Mouse (Mus musculus) CH12.LX (cell line): Measurements from ENCODE around the gene Mllt3. TPM values are rescaled to one million over a fixed set of nuclear protein-coding genes. Genes with fewer than 3 reads are reported as not detected.

Experiments used
- DNase-seq: peaks from one replicate; pipeline ENCODE4 v3.0.0-alpha.2; 2013; ENCODE audit errors: extremely low read depth
- H3K27ac ChIP-seq: 2 replicates; pipeline ENCODE4 v1.5.1; 2012; ENCODE audit warnings: low read depth, mild to moderate bottlenecking, control low read depth, moderate library complexity; ENCODE audit not compliant: insufficient read depth
- H3K27me3 ChIP-seq: replicated peaks from 2 replicates; pipeline ENCODE3; 2012; ENCODE audit warnings: inconsistent platforms
- H3K36me3 ChIP-seq, 2 experiments: replicated peaks in 1 of 2; 2 replicates each; pipeline versions ENCODE3 to v1.6.1; 2012; ENCODE audit warnings: inconsistent platforms in 1 of 2, low read length in 1 of 2, mild to moderate bottlenecking in 1 of 2, mixed read lengths in 1 of 2, moderate library complexity in 1 of 2; ENCODE audit not compliant: control insufficient read depth in 1 of 2, insufficient read depth in 1 of 2
- H3K4me1 ChIP-seq, 2 experiments: 2 replicates each; pipeline ENCODE4 v1.6.1; 2012; ENCODE audit warnings: inconsistent platforms in 1 of 2, moderate library complexity in 1 of 2; ENCODE audit not compliant: insufficient read depth in 2 of 2, control insufficient read depth in 1 of 2
- H3K4me2 ChIP-seq: 2 replicates; pipeline ENCODE4 v1.6.1; 2012; ENCODE audit warnings: low read depth, mild to moderate bottlenecking, control low read depth; ENCODE audit not compliant: poor library complexity, insufficient read depth, severe bottlenecking
- H3K4me3 ChIP-seq, 3 experiments: fragments of 150-350 bp in 1 of 3; sonication (generic) in 1 of 3; replicated peaks in 1 of 3; 2 replicates each; pipeline versions ENCODE3 to v1.5.1; 2011 to 2012; ENCODE audit warnings: low read depth in 2 of 3, low read length in 2 of 3, mild to moderate bottlenecking in 2 of 3, moderate library complexity in 2 of 3, control low read depth in 1 of 3, improper control_type of control experiment in 1 of 3, inconsistent platforms in 1 of 3, mixed read lengths in 1 of 3; ENCODE audit not compliant: poor library complexity in 1 of 3
- H3K79me2 ChIP-seq: replicated peaks from 2 replicates; pipeline ENCODE4 v1.6.1; 2012; ENCODE audit warnings: mild to moderate bottlenecking, moderate library complexity; ENCODE audit not compliant: control insufficient read depth, poor library complexity, insufficient read depth, severe bottlenecking; ENCODE audit errors: extremely low read depth
- H3K9ac ChIP-seq: 2 replicates; pipeline ENCODE4 v1.6.1; 2012; ENCODE audit warnings: low read depth, mild to moderate bottlenecking, control low read depth, moderate library complexity; ENCODE audit not compliant: insufficient read depth
- H3K9me3 ChIP-seq: replicated peaks from 2 replicates; pipeline ENCODE3; 2012; ENCODE audit warnings: low read length, inconsistent platforms, mixed read lengths
- BHLHE40 ChIP-seq: IDR thresholded peaks from 2 replicates; pipeline ENCODE4 v1.6.1; 2011; ENCODE audit warnings: mild to moderate bottlenecking, low read depth, low read length, improper control_type of control experiment
- CHD1 ChIP-seq: IDR thresholded peaks from 2 replicates; pipeline ENCODE4 v1.6.1; 2012; ENCODE audit warnings: low read depth, low read length, improper control_type of control experiment, inconsistent platforms
- CHD2 ChIP-seq: IDR thresholded peaks from 2 replicates; pipeline ENCODE4 v1.6.1; 2011; ENCODE audit warnings: low read length, improper control_type of control experiment
- CTCF ChIP-seq, 2 experiments: IDR thresholded peaks in 1 of 2; conservative IDR thresholded peaks in 1 of 2; 2 replicates each; pipeline ENCODE4 v1.5.1; 2011 to 2012; ENCODE audit warnings: low read depth in 2 of 2, low read length in 2 of 2, improper control_type of control experiment in 1 of 2, inconsistent platforms in 1 of 2, mild to moderate bottlenecking in 1 of 2, moderate library complexity in 1 of 2
- E2F4 ChIP-seq: IDR thresholded peaks from 2 replicates; pipeline ENCODE4 v1.6.1; 2011; ENCODE audit warnings: low read depth, low read length, improper control_type of control experiment; ENCODE audit not compliant: insufficient replicate concordance
- ELF1 ChIP-seq: IDR thresholded peaks from 2 replicates; pipeline ENCODE4 v1.6.1; 2014; ENCODE audit warnings: low read depth, mild to moderate bottlenecking, inconsistent platforms, low read length, improper control_type of control experiment
- EP300 ChIP-seq: IDR thresholded peaks from 2 replicates; pipeline ENCODE4 v1.6.1; 2011; ENCODE audit warnings: low read length, improper control_type of control experiment
- ETS1 ChIP-seq: conservative IDR thresholded peaks from 2 replicates; pipeline ENCODE4 v1.6.1; 2012; ENCODE audit warnings: low read depth, mild to moderate bottlenecking, inconsistent platforms, low read length, improper control_type of control experiment, moderate library complexity
- GABPA ChIP-seq: IDR thresholded peaks from 2 replicates; pipeline ENCODE4 v1.6.1; 2012; ENCODE audit warnings: low read depth, low read length, improper control_type of control experiment, inconsistent platforms; ENCODE audit not compliant: insufficient replicate concordance
- HCFC1 ChIP-seq: IDR thresholded peaks from 2 replicates; pipeline ENCODE4 v1.6.1; 2012; ENCODE audit warnings: low read depth, mild to moderate bottlenecking, inconsistent platforms, low read length, improper control_type of control experiment
- IRF4 ChIP-seq: IDR thresholded peaks from 2 replicates; pipeline ENCODE4 v1.6.1; 2014; ENCODE audit warnings: low read depth, mild to moderate bottlenecking, inconsistent platforms, low read length, improper control_type of control experiment
- JUN ChIP-seq: IDR thresholded peaks from 2 replicates; pipeline ENCODE4 v1.6.1; 2011; ENCODE audit warnings: low read depth, mild to moderate bottlenecking, low read length, improper control_type of control experiment, moderate library complexity; ENCODE audit not compliant: insufficient read depth
- JUND ChIP-seq: conservative IDR thresholded peaks from 2 replicates; pipeline ENCODE4 v1.6.1; 2011; ENCODE audit warnings: low read depth, low read length, improper control_type of control experiment
- KAT2A ChIP-seq: IDR thresholded peaks from 2 replicates; pipeline ENCODE4 v1.6.1; 2012; ENCODE audit warnings: low read length, improper control_type of control experiment, inconsistent platforms; ENCODE audit not compliant: insufficient replicate concordance
- MAFK ChIP-seq: IDR thresholded peaks from 2 replicates; pipeline ENCODE4 v1.6.1; 2011; ENCODE audit warnings: low read length, improper control_type of control experiment; ENCODE audit not compliant: insufficient replicate concordance
- MAX ChIP-seq: IDR thresholded peaks from 2 replicates; pipeline ENCODE4 v1.6.1; 2011; ENCODE audit warnings: low read length, improper control_type of control experiment
- MAZ ChIP-seq: IDR thresholded peaks from 2 replicates; pipeline ENCODE4 v1.6.1; 2012; ENCODE audit warnings: low read depth, mild to moderate bottlenecking, inconsistent platforms, low read length, improper control_type of control experiment, moderate library complexity
- MEF2A ChIP-seq: IDR thresholded peaks from 2 replicates; pipeline ENCODE4 v1.6.1; 2014; ENCODE audit warnings: low read depth, mild to moderate bottlenecking, inconsistent platforms, low read length, improper control_type of control experiment, borderline replicate concordance
- MXI1 ChIP-seq: IDR thresholded peaks from 2 replicates; pipeline ENCODE4 v1.6.1; 2011; ENCODE audit warnings: mild to moderate bottlenecking, low read depth, low read length, improper control_type of control experiment
- MYC ChIP-seq: IDR thresholded peaks from 2 replicates; pipeline ENCODE4 v1.6.1; 2011; ENCODE audit warnings: low read depth, mild to moderate bottlenecking, improper control_type of control experiment, low read length
- NELFE ChIP-seq: IDR thresholded peaks from 2 replicates; pipeline ENCODE4 v1.6.1; 2011; ENCODE audit warnings: low read depth, low read length, improper control_type of control experiment
- NRF1 ChIP-seq: IDR thresholded peaks from 2 replicates; pipeline ENCODE4 v1.6.1; 2014; ENCODE audit warnings: low read depth, mild to moderate bottlenecking, inconsistent platforms, low read length, improper control_type of control experiment, moderate library complexity
- PAX5 ChIP-seq: IDR thresholded peaks from 2 replicates; pipeline ENCODE4 v1.6.1; 2012; ENCODE audit warnings: low read length, inconsistent platforms, mixed read lengths
- POLR2A ChIP-seq: IDR thresholded peaks from 2 replicates; pipeline ENCODE4 v1.6.1; 2011; ENCODE audit warnings: low read depth, mild to moderate bottlenecking, improper control_type of control experiment, low read length
- POLR2AphosphoS2 ChIP-seq: IDR thresholded peaks from 2 replicates; pipeline ENCODE4 v1.6.1; 2011; ENCODE audit warnings: low read depth, low read length, improper control_type of control experiment
- RAD21 ChIP-seq: IDR thresholded peaks from 2 replicates; pipeline ENCODE4 v1.6.1; 2011; ENCODE audit warnings: low read depth, mild to moderate bottlenecking, low read length, improper control_type of control experiment, moderate library complexity
- RCOR1 ChIP-seq: conservative IDR thresholded peaks from 2 replicates; pipeline ENCODE4 v1.6.1; 2012; ENCODE audit warnings: low read depth, mild to moderate bottlenecking, inconsistent platforms, low read length, improper control_type of control experiment
- SIN3A ChIP-seq: IDR thresholded peaks from 2 replicates; pipeline ENCODE4 v1.6.1; 2012; ENCODE audit warnings: low read length, improper control_type of control experiment, inconsistent platforms
- SMC3 ChIP-seq: IDR thresholded peaks from 2 replicates; pipeline ENCODE4 v1.6.1; 2011; ENCODE audit warnings: low read depth, low read length, improper control_type of control experiment
- TBP ChIP-seq: conservative IDR thresholded peaks from 2 replicates; pipeline ENCODE4 v1.6.1; 2011; ENCODE audit warnings: low read depth, low read length, improper control_type of control experiment
- TCF12 ChIP-seq: IDR thresholded peaks from 2 replicates; pipeline ENCODE4 v1.6.1; 2014; ENCODE audit warnings: low read depth, mild to moderate bottlenecking, inconsistent platforms, low read length, improper control_type of control experiment
- UBTF ChIP-seq: IDR thresholded peaks from 2 replicates; pipeline ENCODE4 v1.6.1; 2012; ENCODE audit warnings: low read depth, mild to moderate bottlenecking, inconsistent platforms, low read length, improper control_type of control experiment, moderate library complexity
- USF1 ChIP-seq: IDR thresholded peaks from 2 replicates; pipeline ENCODE4 v1.6.1; 2014; ENCODE audit warnings: low read depth, mild to moderate bottlenecking, inconsistent platforms, low read length, improper control_type of control experiment
- USF2 ChIP-seq: conservative IDR thresholded peaks from 2 replicates; pipeline ENCODE4 v1.6.1; 2011; ENCODE audit warnings: low read depth, low read length, improper control_type of control experiment
- ZC3H11A ChIP-seq: IDR thresholded peaks from 2 replicates; pipeline ENCODE4 v1.6.1; 2012; ENCODE audit warnings: low read depth, mild to moderate bottlenecking, inconsistent platforms, low read length, improper control_type of control experiment
- ZKSCAN1 ChIP-seq: IDR thresholded peaks from 2 replicates; pipeline ENCODE4 v1.6.1; 2012; ENCODE audit warnings: low read depth, inconsistent platforms, low read length, improper control_type of control experiment, borderline replicate concordance
- ZMIZ1 ChIP-seq: IDR thresholded peaks from 2 replicates; pipeline ENCODE4 v1.6.1; 2012; ENCODE audit warnings: low read depth, mild to moderate bottlenecking, inconsistent platforms, low read length, improper control_type of control experiment
- ZNF384 ChIP-seq: IDR thresholded peaks from 2 replicates; pipeline ENCODE4 v1.6.1; 2012; ENCODE audit warnings: low read depth, low read length, improper control_type of control experiment, inconsistent platforms
- dilution Hi-C: fragments of 300-500 bp; cut with MboI; formaldehyde crosslinking; loops from 2 replicates; pipeline ENCODE4 v1.14.3; 2020; ENCODE audit warnings: low sequenced_read_pairs; ENCODE audit not compliant: extremely low pct_unique_long_range_greater_than_20kb, extremely low pct_ligation_motif_present
- in situ Hi-C: fragments of 300-500 bp; cut with MboI; formaldehyde crosslinking; loops from 3 replicates; pipeline ENCODE4 v1.14.3; 2019; ENCODE audit warnings: low sequenced_read_pairs, low pct_ligation_motif_present, low pct_unique_long_range_greater_than_20kb, mixed read lengths
- polyA plus RNA-seq: library from polyadenylated mRNA; unstranded; fragments of >175 nt; gene quantifications from 2 replicates; pipeline ENCODE4 v1.2.1, GENCODE M21; 2012; ENCODE audit warnings: low read depth; ENCODE audit not compliant: insufficient read length
- total RNA-seq, 2 experiments: library from RNA; depleted of rRNA; stranded (reverse); fragments of 300-350 nt in 1 of 2; fragments of >200 nt in 1 of 2; gene quantifications; 2 replicates each; pipeline ENCODE4 v1.2.3; 2012 to 2014

Mllt3 gene
- total RNA-seq (2012; rRNA removed) (5.9 and 10.1 TPM in 2 replicates), total RNA-seq (2014; rRNA removed) (8.3 and 10.5 TPM in 2 replicates), polyA plus RNA-seq (20.9 and 22.6 TPM in 2 replicates)

DNA sequence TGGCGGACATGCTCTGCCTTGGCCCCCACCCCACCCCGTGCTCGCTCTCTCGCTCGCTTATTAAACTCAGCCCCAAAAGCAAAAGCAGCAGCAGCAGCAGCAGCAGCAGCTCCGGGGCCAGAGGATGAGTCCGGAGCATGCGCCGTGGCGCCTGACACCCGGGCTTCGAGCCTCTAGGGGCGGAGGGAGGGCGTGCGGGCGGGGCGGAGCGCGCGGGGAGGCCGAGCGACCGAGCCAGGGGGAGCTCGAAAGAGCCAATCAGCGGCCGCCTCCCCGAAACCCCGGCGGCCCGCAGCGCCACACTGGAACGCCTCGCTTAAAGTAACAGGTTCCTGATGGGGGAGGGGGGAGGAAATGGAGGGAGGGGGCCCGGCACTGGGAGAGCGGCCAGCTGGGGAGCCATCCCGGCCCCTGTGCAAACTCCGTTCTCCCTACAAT, at the start of gene Mllt3:
Gene Mllt3, minus strand, starts transcription at position 149 of the 438 bp plus-strand sequence.
- Histone ChIP-seq H3K4me3 (peak within 1 kb of the TSS; percentile 63 to 72 (median 68)), H3K27ac (no peak within 1 kb of the TSS)
- TF ChIP-seq USF2 (no peak), MAX (peak; percentile 43; the same call in 1 of the 2 replicates), KAT2A (0 out of 2 replicates have a peak, but pooled peaks have one; percentile 31), ZC3H11A (no peak), ZKSCAN1 (no peak), MXI1 (peak; percentile 34; the same call in 1 of the 2 replicates), NRF1 (peak; percentile 96), MYC (no peak), ETS1 (no peak), RCOR1 (0 out of 2 replicates have a peak, but pooled peaks have one; percentile 62), POLR2A (peak; percentile 53; the same call in 1 of the 2 replicates), GABPA (no peak), JUND (no peak), ZMIZ1 (no peak), ZNF384 (no peak), TCF12 (no peak), CHD2 (peak; percentile 68), JUN (no peak), ELF1 (peak; percentile 36; the same call in 1 of the 2 replicates), HCFC1 (peak; percentile 45), IRF4 (peak; percentile 68), CHD1 (no peak), MAZ (peak; percentile 95; the same call in 1 of the 2 replicates), PAX5 (no peak), EP300 (no peak), MEF2A (no peak), SMC3 (no peak), RAD21 (no peak), SIN3A (peak; percentile 26; the same call in 1 of the 2 replicates), BHLHE40 (no peak; the same call in 1 of the 2 replicates), USF1 (no peak), UBTF (no peak), POLR2AphosphoS2 (no peak), TBP (no peak), E2F4 (no peak), NELFE (0 out of 2 replicates have a peak, but pooled peaks have one; percentile 61), CTCF (conservative IDR thresholded peaks at IDR 0.05 in 1 of 2, IDR thresholded peaks at IDR 0.05 in 1 of 2; ENCODE audit: low read depth in 2 of 2, low read length in 2 of 2) (no peak), MAFK (no peak)
- TF ChIP-seq, all 38 proteins: peak for 13
- no peaks in the 10 kb centered on the region for H3K27me3 ChIP-seq
- peak; percentile 92 for DNase-seq
- in situ Hi-C loops (loop anchor here (25.0 kb wide), 2 partner anchors 304 to 671 kb away; no protein-coding TSS in a partner anchor), dilution Hi-C loops (no loop called here)
- peaks cover 0 to 18% of the 10 kb centered on the region in 2 experiments for H3K36me3 ChIP-seq
- peak within 1 kb of the TSS; percentile 100 for H3K4me2 ChIP-seq
- peaks cover 0 to 16% of the 10 kb centered on the region in 2 experiments; a peak in 2 of 4 replicates for H3K4me1 ChIP-seq
- no peaks in the 10 kb centered on the region; the same call in 1 of the 2 replicates for H3K79me2 ChIP-seq
- H3K9me3 ChIP-seq: peaks cover 9% of the 10 kb centered on the region
- peak within 1 kb of the TSS; percentile 84 for H3K9ac ChIP-seq
